Mouse (Mus musculus) frontal cortex, postnatal 10 days (tissue): Measurements from ENCODE around the gene Zfp771.

ENCODE experiments used
- DNase-seq, 2 experiments: peaks; one replicate each; pipeline ENCODE4 v3.0.0; 2022; ENCODE audit warnings: low spot score in 2 of 2, mixed read lengths in 1 of 2

Zfp771 gene

GRCm38 (mm10) chr7:127285154-127285553 lies 41.1 kb downstream of the Zfp771 start:
- no peak for DNase-seq

- DNase-seq = no peak
Observed at GRCm38 (mm10) chr7:127287940-127288339, 43.9 kb downstream of the Zfp771 start.

- DNase-seq = no peak
Observed at GRCm38 (mm10) chr7:127289306-127289705, 45.2 kb downstream of the Zfp771 start.

GRCm38 (mm10) chr7:127290142-127290541 lies 46.1 kb downstream of the Zfp771 start:
- DNase-seq = no peak

- DNase-seq = no peak
Observed at GRCm38 (mm10) chr7:127296098-127296497, 52.0 kb downstream of the Zfp771 start, which contains the start of gene Itgal. Gene Itgal, plus strand, starts transcription at chr7:127296260.

GRCm38 (mm10) chr7:127296786-127297555 lies 52.9 kb downstream of the Zfp771 start:
- no peak for DNase-seq

- no peak for DNase-seq
Observed at GRCm38 (mm10) chr7:127297586-127298193, 53.6 kb downstream of the Zfp771 start.
